Mouse (Mus musculus) cerebellum, postnatal 25 days (tissue): ENCODE measurements around the gene Ccdc183.

Experiments
- DNase-seq, 2 experiments: peaks; one replicate each; pipeline ENCODE4 v3.0.0; 2021; ENCODE audit warnings: mixed read lengths in 2 of 2

The Ccdc183 gene

DNA sequence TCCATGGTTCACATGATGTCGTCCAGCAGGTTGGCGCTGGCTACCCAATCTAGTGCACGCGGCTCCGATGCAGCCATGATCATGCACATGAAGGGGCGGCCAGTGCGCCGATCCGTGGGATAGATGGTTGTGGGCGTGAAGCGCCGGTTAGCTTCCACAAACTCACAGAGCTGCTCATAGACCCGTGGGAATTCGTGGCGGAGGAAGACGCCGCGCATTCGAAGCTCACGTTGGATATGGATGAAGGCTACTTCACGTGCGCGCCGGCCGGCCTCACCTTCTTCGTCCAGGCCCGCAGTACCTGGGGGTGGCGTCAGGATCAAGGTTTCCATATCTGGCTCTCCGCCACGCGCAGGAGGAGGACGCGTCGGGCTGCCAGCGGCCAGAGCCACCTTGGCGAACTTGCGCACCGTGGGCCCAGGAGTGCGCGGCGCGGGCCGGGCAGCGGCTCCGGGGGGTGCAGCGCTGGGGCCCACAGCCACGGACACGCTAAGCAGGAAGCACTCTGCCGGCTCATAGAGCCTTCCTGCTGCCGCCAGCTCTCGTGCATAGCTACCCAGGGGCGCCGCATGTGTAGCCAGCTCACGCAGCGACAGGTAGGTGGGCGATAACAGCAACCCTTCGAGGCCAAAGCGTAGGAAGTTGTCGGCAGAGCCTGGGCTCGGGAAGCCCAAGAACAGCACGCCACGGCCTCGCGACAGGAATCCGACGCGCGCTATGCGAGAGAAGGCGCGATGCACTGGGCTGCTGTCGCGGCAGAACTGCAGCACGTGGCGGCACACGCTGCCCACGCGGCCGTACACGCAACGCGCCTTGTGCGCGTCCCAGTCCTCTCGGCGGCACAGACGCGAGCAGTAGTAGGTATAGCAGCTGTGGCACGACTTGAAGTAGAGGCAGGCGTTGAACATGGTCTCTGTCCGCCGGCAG, 40.2 kb downstream of the Ccdc183 start:
- DNase-seq, result peak; percentile 71 to 72

- peak in 1 of 2 experiments; percentile 54 for DNase-seq
Measured at GRCm38 (mm10) chr2:25576028-25576850, 41.2 kb downstream of the Ccdc183 start.

- peak; percentile 71 to 81 for DNase-seq
Measured at GRCm38 (mm10) chr2:25575432-25576027, 41.9 kb downstream of the Ccdc183 start.

DNA sequence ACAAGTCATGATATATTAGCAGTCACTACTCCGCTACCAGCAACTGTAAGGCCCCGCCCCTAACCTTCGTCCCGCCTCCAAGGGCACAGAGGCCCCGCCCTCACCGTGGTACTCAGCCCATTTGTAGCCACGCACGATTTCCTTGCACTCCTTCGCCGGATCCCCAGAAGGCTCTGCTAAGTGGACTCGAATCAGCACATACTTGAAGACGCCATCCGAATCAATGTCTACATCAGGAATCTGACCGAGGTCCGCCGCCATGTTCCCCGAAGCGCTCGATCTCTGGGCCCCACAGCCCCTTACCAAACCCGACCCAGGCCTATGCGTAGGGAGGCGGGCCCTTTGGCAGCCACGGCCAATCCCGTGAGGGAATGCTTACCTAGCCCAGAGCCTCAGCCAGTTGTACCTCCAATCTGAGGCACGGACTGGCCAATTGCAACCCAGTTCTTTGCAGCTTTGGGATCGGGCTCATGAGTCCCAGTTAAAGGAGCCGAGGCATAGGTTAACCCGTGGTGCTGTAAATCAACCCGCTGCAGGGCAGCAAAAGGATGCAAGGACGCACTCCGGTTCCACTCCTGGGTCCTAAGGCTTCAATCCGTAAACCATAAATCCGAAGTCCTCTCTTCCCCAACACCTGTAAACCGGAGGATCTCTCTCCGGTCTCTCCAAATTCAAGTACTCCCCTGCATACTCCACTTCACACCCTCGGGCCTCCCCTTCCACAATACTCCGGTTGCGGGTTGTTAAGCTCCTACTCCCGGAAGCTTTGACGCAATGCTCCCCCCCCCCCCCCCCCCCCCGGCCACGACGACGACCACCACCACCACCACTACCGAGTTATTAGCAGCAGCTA, 42.7 kb downstream of the Ccdc183 start, which contains the start of the genes Mamdc4 and Phpt1:
Mamdc4 (minus strand) TSS at position 267 of the 853 bp plus-strand sequence.
Phpt1 (minus strand) TSS at position 646 of the 853 bp plus-strand sequence.
- peak; percentile 94 to 97 for DNase-seq

- peak in 1 of 2 experiments; percentile 45 for DNase-seq
Measured at GRCm38 (mm10) chr2:25574136-25574535, 43.3 kb downstream of the Ccdc183 start.

DNA sequence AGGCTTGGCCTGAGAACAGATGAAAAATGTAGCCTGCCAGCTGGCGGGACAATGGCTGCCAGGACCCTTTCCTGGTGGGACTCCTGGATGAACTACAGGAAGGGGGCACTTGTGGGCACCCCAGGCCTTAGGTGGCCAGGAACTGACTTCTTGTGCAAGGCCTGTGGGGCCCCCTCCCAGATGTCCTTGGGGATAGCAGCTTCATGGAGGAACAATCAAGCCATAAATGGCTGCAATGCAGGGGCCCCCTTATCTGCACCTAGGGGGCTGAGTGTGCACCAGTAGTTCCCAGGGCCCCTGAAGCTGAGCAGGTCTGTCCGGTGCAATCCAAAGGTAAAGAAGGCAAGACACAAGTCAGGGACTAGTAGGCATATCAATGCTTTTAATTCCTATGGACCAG, 44.4 kb downstream of the Ccdc183 start:
- peak; percentile 21 to 35 for DNase-seq

- DNase-seq, result no peak
Measured at GRCm38 (mm10) chr2:25571221-25571620, 46.3 kb downstream of the Ccdc183 start.

DNA sequence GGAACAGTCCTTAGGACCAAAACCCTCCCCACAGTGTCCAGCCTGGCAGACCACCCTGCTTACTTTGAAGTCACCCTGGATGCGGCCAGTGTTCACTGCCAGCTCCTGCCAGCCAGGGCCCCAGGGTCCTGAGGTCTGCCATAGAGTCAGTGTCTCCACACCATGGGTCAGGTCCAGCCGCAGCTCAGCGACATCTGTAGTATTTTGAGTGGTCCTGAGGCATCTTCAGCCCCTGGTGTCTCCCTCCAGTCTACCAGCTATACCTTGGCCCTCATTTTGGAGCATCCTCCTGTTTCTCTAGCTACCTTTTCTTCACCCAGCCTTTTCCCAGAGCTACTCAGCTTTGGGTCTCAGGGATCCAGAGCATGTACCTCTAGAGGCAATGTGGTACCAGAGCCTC, 48.2 kb downstream of the Ccdc183 start:
- DNase-seq, result no peak

DNA sequence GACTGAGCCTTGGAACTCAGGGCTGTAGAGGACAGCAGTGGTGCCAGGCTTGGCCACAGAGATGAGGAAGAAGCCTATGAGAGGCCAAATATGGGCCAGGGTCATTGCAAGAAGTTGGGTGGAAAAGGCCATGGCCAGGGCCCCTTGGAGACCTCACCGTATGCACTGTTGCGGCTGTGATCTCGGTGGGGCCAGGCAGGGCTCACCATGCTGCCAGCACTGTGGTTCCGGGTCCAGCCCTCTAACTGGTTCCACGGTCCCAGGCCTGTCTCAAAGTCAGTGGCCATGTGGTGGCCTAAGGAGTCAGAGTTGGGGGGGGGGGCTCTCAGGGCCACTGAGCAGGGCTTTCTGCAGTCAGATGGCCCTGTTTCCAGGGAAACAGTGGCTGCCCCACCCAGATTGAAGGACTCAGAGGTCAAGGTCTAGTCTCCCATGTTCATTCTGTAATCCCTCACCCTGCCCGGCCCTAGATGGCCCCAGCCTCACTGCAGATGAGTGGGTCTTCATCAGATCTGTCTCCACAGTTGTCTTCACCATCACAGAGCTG, 48.9 kb downstream of the Ccdc183 start:
- peak in 1 of 2 experiments; percentile 12 for DNase-seq

GRCm38 (mm10) chr2:25566558-25566957, 50.9 kb downstream of the Ccdc183 start:
- DNase-seq, result peak; percentile 30 to 45

DNA sequence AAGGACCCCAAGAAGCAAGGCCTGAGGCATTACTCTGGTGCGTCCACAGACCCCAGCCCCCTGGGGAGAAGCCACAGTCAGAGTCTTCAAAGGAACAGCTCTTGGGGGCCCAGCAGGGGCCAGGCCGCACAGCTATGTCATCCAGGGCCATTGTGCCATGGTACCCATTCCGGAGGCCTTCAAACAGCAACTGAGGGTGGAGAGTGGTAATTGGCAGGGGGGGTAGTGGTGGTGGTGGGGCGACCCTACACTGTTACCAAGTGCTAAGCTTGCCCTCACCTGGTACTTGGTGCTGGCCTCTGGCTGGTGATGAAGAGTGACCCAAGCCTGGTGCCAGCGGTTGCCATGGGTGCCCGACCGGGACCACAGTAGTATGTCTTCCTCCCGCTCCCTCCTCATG, 51.7 kb downstream of the Ccdc183 start:
- DNase-seq, result peak; percentile 19 to 44

- peak; percentile 86 to 89 for DNase-seq
Measured at GRCm38 (mm10) chr2:25561946-25562345, 55.5 kb downstream of the Ccdc183 start.

GRCm38 (mm10) chr2:25560551-25560950, 56.9 kb downstream of the Ccdc183 start:
- peak; percentile 27 to 31 for DNase-seq

DNA sequence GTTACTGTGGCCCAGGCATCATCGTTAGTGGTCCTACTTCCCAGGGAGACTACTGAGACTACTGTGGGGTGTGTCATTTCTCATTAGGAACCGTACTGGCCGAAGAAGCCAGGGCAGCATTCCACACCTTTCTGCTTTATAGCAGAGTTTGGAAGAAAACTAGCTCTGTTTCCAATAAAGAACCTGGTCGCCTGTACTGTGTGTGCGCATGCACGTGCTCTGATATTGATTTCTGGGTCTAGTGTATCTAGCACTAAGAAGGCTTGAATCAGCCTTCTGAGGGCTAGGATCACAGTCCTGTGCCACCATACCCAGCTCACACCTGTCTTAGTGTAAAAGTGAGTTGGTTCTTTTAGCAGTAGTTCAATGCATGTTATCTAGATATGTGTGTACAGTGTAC, 58.7 kb downstream of the Ccdc183 start:
- DNase-seq, result no peak
